Mouse (Mus musculus) E14TG2a.4 (cell line): Measurements from ENCODE around the gene Mccc1.

Source experiments
- H3K27me3 ChIP-seq: 2 replicates; pipeline ENCODE4 v1.6.1; 2014; ENCODE audit warnings: low read length, control low read depth; ENCODE audit not compliant: insufficient read depth
- H3K36me3 ChIP-seq: 2 replicates; pipeline ENCODE4 v1.6.1; 2014; ENCODE audit warnings: low read length, control low read depth; ENCODE audit not compliant: insufficient read depth
- H3K4me1 ChIP-seq: replicated peaks from 2 replicates; pipeline ENCODE4 v1.6.1; 2014; ENCODE audit warnings: low read depth, low read length, control low read depth
- H3K4me3 ChIP-seq: replicated peaks from 2 replicates; pipeline ENCODE4 v1.5.1; 2014; ENCODE audit warnings: mild to moderate bottlenecking, low read length
- H3K9me3 ChIP-seq: 2 replicates; pipeline ENCODE4 v1.6.1; 2014; ENCODE audit warnings: low read length, control low read depth
- CTCF ChIP-seq: conservative IDR thresholded peaks from 2 replicates; pipeline ENCODE4 v1.5.1; 2014; ENCODE audit warnings: low read length
- NANOG ChIP-seq: IDR thresholded peaks from 2 replicates; pipeline ENCODE4 v1.6.1; 2014; ENCODE audit warnings: borderline replicate concordance, low read length, mixed read lengths
- POU5F1 ChIP-seq: IDR thresholded peaks from 2 replicates; pipeline ENCODE4 v1.6.1; 2014; ENCODE audit warnings: low read length, borderline replicate concordance

Mccc1 gene

GRCm38 (mm10) chr3:35932735-35933404 is 67.6 kb downstream of the Mccc1 start:
- Histone ChIP-seq H3K36me3 (peaks cover 21% of the 10 kb centered on the region), H3K9me3 (no peaks in the 10 kb centered on the region), H3K4me3 (peak overlapping the region; percentile 89), H3K27me3 (no peaks in the 10 kb centered on the region), H3K4me1 (peaks cover 27% of the 10 kb centered on the region)
- TF ChIP-seq NANOG, result no peak
- TF ChIP-seq CTCF, result no peak
- TF ChIP-seq POU5F1, result no peak

- Histone ChIP-seq H3K27me3 (no peaks in the 10 kb centered on the region), H3K4me1 (peaks cover 27% of the 10 kb centered on the region), H3K9me3 (no peaks in the 10 kb centered on the region), H3K4me3 (peak overlapping the region; percentile 89), H3K36me3 (peaks cover 15% of the 10 kb centered on the region)
- TF ChIP-seq POU5F1, result no peak
- no peak for TF ChIP-seq CTCF
- TF ChIP-seq NANOG, result no peak
Measured at GRCm38 (mm10) chr3:35931896-35932727, 68.4 kb downstream of the Mccc1 start.

GRCm38 (mm10) chr3:35931359-35931758 is 69.1 kb downstream of the Mccc1 start:
- Histone ChIP-seq H3K4me1 (peaks cover 32% of the 10 kb centered on the region), H3K9me3 (no peaks in the 10 kb centered on the region), H3K36me3 (peaks cover 12% of the 10 kb centered on the region), H3K27me3 (no peaks in the 10 kb centered on the region), H3K4me3 (peak overlapping the region; percentile 89)
- TF ChIP-seq NANOG, result no peak
- no peak for TF ChIP-seq POU5F1
- no peak for TF ChIP-seq CTCF

GRCm38 (mm10) chr3:35929831-35930230 is 70.6 kb downstream of the Mccc1 start:
- no peaks in the 10 kb centered on the region for H3K27me3 ChIP-seq
- TF ChIP-seq POU5F1, result no peak

GRCm38 (mm10) chr3:35929406-35929805 is 71.1 kb downstream of the Mccc1 start:
- no peak for TF ChIP-seq NANOG
- TF ChIP-seq POU5F1, result no peak
- no peak for TF ChIP-seq CTCF
- Histone ChIP-seq H3K36me3 (peaks cover 1% of the 10 kb centered on the region), H3K27me3 (no peaks in the 10 kb centered on the region), H3K9me3 (no peaks in the 10 kb centered on the region), H3K4me1 (peaks cover 31% of the 10 kb centered on the region), H3K4me3 (no peak overlapping the region)

More at GRCm38 (mm10) chr3:35929831-35930230, 70.6 kb downstream of the Mccc1 start:
- Histone ChIP-seq H3K9me3 (no peaks in the 10 kb centered on the region), H3K4me1 (peaks cover 34% of the 10 kb centered on the region), H3K36me3 (peaks cover 6% of the 10 kb centered on the region), H3K4me3 (no peak overlapping the region)

GRCm38 (mm10) chr3:35925852-35926251 is 74.6 kb downstream of the Mccc1 start:
- TF ChIP-seq NANOG (no peak), POU5F1 (no peak), CTCF (no peak)
- no peaks in the 10 kb centered on the region for H3K9me3 ChIP-seq

GRCm38 (mm10) chr3:35924007-35924406 is 76.5 kb downstream of the Mccc1 start:
- TF ChIP-seq CTCF (no peak), POU5F1 (no peak), NANOG (no peak)
- H3K4me1 ChIP-seq, result peaks cover 15% of the 10 kb centered on the region
- no peaks in the 10 kb centered on the region for H3K9me3 ChIP-seq
- no peak overlapping the region for H3K4me3 ChIP-seq
- no peaks in the 10 kb centered on the region for H3K27me3 ChIP-seq
- H3K36me3 ChIP-seq, result no peaks in the 10 kb centered on the region

More at GRCm38 (mm10) chr3:35925852-35926251, 74.6 kb downstream of the Mccc1 start:
- Histone ChIP-seq H3K36me3 (no peaks in the 10 kb centered on the region), H3K27me3 (no peaks in the 10 kb centered on the region), H3K4me1 (peaks cover 15% of the 10 kb centered on the region), H3K4me3 (no peak overlapping the region)

- Histone ChIP-seq H3K4me3 (no peak overlapping the region), H3K4me1 (peaks cover 15% of the 10 kb centered on the region), H3K27me3 (no peaks in the 10 kb centered on the region), H3K9me3 (no peaks in the 10 kb centered on the region), H3K36me3 (peaks cover 5% of the 10 kb centered on the region; the same call in 1 of the 2 replicates)
- no peak for TF ChIP-seq POU5F1
- no peak for TF ChIP-seq CTCF
- TF ChIP-seq NANOG, result no peak
Measured at GRCm38 (mm10) chr3:35923495-35923894, 77.0 kb downstream of the Mccc1 start.

- no peaks in the 10 kb centered on the region for H3K27me3 ChIP-seq
- H3K4me3 ChIP-seq, result no peak overlapping the region
- no peak for TF ChIP-seq CTCF
- TF ChIP-seq NANOG, result no peak
- TF ChIP-seq POU5F1, result no peak
- peaks cover 13% of the 10 kb centered on the region for H3K36me3 ChIP-seq
- H3K9me3 ChIP-seq, result no peaks in the 10 kb centered on the region
- H3K4me1 ChIP-seq, result peaks cover 15% of the 10 kb centered on the region
Measured at GRCm38 (mm10) chr3:35922522-35922921, 78.0 kb downstream of the Mccc1 start.
